Mouse (Mus musculus): Measurements from ENCODE around the gene Clec1b. TPM values are rescaled to one million over a fixed set of nuclear protein-coding genes. Genes with fewer than 3 reads are reported as not detected.

Gene Clec1b
- polyA plus RNA-seq (2014; fragmentation: Illumina TruSeq; extraction: RNeasy Lipid Tissue Mini Kit (QIAGEN cat#74804); ENCODE audit: insufficient read depth, low read depth, low replicate concordance): 6.6 TPM

DNA sequence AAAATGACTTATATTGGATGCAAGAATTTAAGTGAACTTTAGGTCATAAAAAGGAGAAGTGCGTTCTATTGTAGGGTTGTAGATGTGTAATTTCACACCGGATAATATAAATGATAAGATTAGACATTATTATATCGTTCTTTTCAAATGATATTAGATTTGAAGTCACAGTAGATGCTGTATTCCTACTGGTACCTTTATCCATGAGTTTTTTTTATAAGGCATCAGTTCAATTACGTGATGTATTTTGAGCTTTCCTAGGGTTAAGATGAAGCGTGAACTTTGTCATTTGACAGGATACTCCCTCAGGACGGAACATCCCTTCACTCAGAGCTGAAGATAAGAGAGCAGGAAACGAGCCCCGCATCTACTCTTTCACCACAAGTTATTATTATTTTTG lies at the start of gene Clec1b:
Clec1b (plus strand) TSS at position 301 of the 400 bp plus-strand sequence.

DNA sequence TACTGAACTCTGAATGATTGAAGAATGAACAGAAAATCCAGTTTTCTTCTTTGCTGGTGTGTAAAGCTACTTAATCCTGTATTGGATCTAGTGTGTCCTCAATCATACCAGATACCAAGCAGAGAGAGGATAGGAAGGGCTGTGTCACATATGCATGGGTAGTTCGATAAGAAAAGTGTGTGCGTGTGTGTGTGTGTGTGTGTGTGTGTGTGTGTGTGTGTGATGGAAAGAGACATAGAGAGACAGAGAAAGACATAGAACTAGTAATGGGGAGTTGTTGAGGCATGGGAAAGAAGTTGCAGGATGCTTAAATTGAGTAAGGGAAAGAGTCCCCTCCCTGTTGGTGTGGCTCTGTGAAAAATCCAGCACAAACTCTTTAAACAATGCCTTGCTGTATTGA lies 11.3 kb upstream of the Clec1b start, which contains the start of gene Clec12b:
Clec12b (minus strand) TSS at position 101 of the 400 bp plus-strand sequence.

DNA sequence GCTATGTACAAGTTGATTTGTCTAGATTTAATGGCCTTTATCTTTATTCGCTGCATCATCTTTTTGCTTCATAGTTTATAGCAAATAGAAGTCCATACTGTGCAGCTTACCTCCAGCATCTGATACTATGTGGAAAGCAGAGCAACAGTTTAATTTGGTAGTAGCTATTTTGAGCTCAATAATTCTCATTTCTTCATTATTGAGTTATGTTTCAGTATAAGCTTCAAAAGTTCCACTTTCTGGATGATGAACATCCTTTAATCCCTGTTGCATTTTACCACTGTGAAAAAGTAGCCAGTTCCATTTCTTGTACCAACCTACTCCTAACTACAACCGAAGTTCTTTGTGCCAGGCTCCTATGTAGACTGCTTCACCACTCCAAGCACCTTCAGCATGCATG lies 11.5 kb downstream of the Clec1b start, which contains the start of gene Clec9a:
Clec9a (plus strand) TSS at position 301 of the 400 bp plus-strand sequence.

DNA sequence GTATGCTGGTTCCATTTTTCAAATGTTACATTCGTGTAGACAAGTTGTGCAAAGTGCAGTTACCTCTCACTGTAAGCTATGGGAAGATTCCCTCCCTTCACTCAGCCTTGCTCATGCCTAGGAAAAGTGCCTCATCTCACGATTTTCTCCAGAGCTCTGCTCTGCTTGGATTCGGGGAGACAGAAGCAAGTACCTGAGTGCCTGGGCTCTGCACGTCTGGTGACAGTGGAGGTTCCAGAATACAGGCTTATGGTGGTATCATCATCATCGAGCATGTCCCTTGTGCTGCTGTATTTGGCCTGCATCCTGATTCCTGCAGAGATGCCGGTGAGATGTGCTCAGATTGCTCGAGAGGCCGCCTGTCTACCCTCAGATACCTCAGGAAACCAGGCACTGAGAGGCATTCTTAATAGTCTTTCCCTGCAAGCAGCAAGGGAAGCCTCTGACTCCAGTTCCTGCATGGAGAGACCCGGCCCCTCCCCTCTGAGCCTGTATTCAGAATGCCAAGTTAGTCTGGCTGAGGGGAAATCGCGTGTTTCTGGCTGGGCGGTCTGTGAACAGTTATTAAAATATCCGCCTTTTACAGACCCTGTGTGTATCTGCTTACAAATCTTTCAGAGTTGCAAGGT lies 54.4 kb downstream of the Clec1b start, which contains the start of gene Clec1a:
Clec1a (minus strand) TSS at position 590 of the 629 bp plus-strand sequence.

Other genes with a start within 250 kb of the Clec1b start
- gene Clec2d, start 216.7 kb upstream of the Clec1b start, polyA plus RNA-seq (2014; fragmentation: Illumina TruSeq; extraction: RNeasy Lipid Tissue Mini Kit (QIAGEN cat#74804); ENCODE audit: insufficient read depth, low read depth, low replicate concordance): 369 TPM
- 10.8 TPM for gene Cd69, start 121.9 kb upstream of the Clec1b start, polyA plus RNA-seq (2014; fragmentation: Illumina TruSeq; extraction: RNeasy Lipid Tissue Mini Kit (QIAGEN cat#74804); ENCODE audit: insufficient read depth, low read depth, low replicate concordance)
- gene 4922502D21Rik, start 65.5 kb upstream of the Clec1b start, polyA plus RNA-seq (2014; fragmentation: Illumina TruSeq; extraction: RNeasy Lipid Tissue Mini Kit (QIAGEN cat#74804); ENCODE audit: insufficient read depth, low read depth, low replicate concordance): not detected
- gene Clec12a, start 54.6 kb upstream of the Clec1b start, polyA plus RNA-seq (2014; fragmentation: Illumina TruSeq; extraction: RNeasy Lipid Tissue Mini Kit (QIAGEN cat#74804); ENCODE audit: insufficient read depth, low read depth, low replicate concordance): 9.2 TPM
- gene Clec12b, start 11.4 kb upstream of the Clec1b start, polyA plus RNA-seq (2014; fragmentation: Illumina TruSeq; extraction: RNeasy Lipid Tissue Mini Kit (QIAGEN cat#74804); ENCODE audit: insufficient read depth, low read depth, low replicate concordance): 6.7 TPM
- 2.5 TPM for gene Clec9a, start 11.6 kb downstream of the Clec1b start, polyA plus RNA-seq (2014; fragmentation: Illumina TruSeq; extraction: RNeasy Lipid Tissue Mini Kit (QIAGEN cat#74804); ENCODE audit: insufficient read depth, low read depth, low replicate concordance)
- gene Clec1a, start 54.7 kb downstream of the Clec1b start, polyA plus RNA-seq (2014; fragmentation: Illumina TruSeq; extraction: RNeasy Lipid Tissue Mini Kit (QIAGEN cat#74804); ENCODE audit: insufficient read depth, low read depth, low replicate concordance): 38.0 TPM
- gene Olr1, start 109.9 kb downstream of the Clec1b start, polyA plus RNA-seq (2014; fragmentation: Illumina TruSeq; extraction: RNeasy Lipid Tissue Mini Kit (QIAGEN cat#74804); ENCODE audit: insufficient read depth, low read depth, low replicate concordance): 2.9 TPM
- 0.35 TPM for gene Tmem52b, start 115.3 kb downstream of the Clec1b start, polyA plus RNA-seq (2014; fragmentation: Illumina TruSeq; extraction: RNeasy Lipid Tissue Mini Kit (QIAGEN cat#74804); ENCODE audit: insufficient read depth, low read depth, low replicate concordance)
- 130 TPM for gene Gabarapl1, start 135.9 kb downstream of the Clec1b start, polyA plus RNA-seq (2014; fragmentation: Illumina TruSeq; extraction: RNeasy Lipid Tissue Mini Kit (QIAGEN cat#74804); ENCODE audit: insufficient read depth, low read depth, low replicate concordance)
- gene Klre1, start 180.6 kb downstream of the Clec1b start, polyA plus RNA-seq (2014; fragmentation: Illumina TruSeq; extraction: RNeasy Lipid Tissue Mini Kit (QIAGEN cat#74804); ENCODE audit: insufficient read depth, low read depth, low replicate concordance): 4.0 TPM
- 13.5 TPM for gene Klrd1, start 194.5 kb downstream of the Clec1b start, polyA plus RNA-seq (2014; fragmentation: Illumina TruSeq; extraction: RNeasy Lipid Tissue Mini Kit (QIAGEN cat#74804); ENCODE audit: insufficient read depth, low read depth, low replicate concordance)
- gene Klrk1, start 226.6 kb downstream of the Clec1b start, polyA plus RNA-seq (2014; fragmentation: Illumina TruSeq; extraction: RNeasy Lipid Tissue Mini Kit (QIAGEN cat#74804); ENCODE audit: insufficient read depth, low read depth, low replicate concordance): 6.5 TPM
- gene Klrc3, start 246.0 kb downstream of the Clec1b start, polyA plus RNA-seq (2014; fragmentation: Illumina TruSeq; extraction: RNeasy Lipid Tissue Mini Kit (QIAGEN cat#74804); ENCODE audit: insufficient read depth, low read depth, low replicate concordance): not detected